Mouse (Mus musculus) layer of hippocampus, postnatal 25 days (tissue): ENCODE results near the gene Adgra3. TPM values are rescaled to one million over a fixed set of nuclear protein-coding genes. Genes with fewer than 3 reads are reported as not detected.

ENCODE experiments used
- DNase-seq, 2 experiments: peaks; one replicate each; pipeline ENCODE4 v3.0.0; 2022; ENCODE audit warnings: mixed read lengths in 2 of 2, low spot score in 1 of 2; ENCODE audit errors: extremely low spot score in 1 of 2
- total RNA-seq, 2 experiments: library from RNA; stranded (reverse); gene quantifications; 2 replicates each; pipeline ENCODE4 v1.2.3; 2021

The Adgra3 gene
- total RNA-seq, 2 experiments from 2014 or later: 17.6 to 27.0 TPM

GRCm38 (mm10) chr5:50033660-50034059 is 25.1 kb downstream of the Adgra3 start:
- no peak for DNase-seq

DNA sequence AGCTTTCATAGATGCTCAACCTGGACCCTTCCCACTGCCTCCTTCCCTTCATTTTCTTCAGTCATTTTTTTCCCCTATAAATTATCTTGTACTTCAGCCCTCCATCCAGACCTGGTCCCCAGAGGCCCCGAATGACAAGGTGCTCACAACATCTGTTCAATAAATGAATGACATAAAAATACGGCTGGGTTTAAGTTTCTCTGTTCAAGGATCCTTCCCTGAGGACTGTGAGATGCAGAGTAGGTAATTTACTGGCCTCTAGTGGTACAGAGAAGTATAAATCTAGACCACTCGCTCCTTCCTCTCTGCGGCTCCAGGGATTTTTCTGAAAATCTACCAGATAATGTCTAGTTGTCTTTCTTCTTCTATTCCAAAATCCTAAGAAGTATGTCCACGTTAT is 26.5 kb downstream of the Adgra3 start:
- no peak for DNase-seq

DNA sequence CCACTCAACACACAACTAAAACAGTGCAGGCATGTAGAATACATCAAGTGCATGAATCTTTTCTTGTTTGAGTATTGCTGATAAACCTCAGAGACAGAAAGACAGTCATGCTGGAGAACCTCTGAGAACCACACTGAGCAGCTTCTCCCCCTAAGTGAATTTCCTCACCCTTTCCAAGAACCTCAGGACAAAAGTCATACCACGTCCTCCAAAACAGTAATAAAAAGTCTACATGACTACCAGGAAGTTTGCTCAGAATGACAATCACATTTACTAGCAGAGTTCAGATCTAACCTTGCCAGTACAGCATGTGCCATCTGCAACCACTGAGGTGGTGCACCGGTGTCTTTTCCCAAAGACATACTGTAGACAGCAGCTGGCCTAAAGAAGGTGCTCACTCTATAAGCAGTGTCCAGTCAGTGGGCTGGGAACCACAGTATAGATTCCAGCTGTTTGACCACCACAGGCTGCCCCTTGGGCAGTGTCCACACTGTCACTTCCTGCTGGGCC is 27.0 kb downstream of the Adgra3 start:
- no peak for DNase-seq

- no peak for DNase-seq
These were observed 27.5 kb downstream of the Adgra3 start for GRCm38 (mm10) chr5:50031288-50031687.

DNA sequence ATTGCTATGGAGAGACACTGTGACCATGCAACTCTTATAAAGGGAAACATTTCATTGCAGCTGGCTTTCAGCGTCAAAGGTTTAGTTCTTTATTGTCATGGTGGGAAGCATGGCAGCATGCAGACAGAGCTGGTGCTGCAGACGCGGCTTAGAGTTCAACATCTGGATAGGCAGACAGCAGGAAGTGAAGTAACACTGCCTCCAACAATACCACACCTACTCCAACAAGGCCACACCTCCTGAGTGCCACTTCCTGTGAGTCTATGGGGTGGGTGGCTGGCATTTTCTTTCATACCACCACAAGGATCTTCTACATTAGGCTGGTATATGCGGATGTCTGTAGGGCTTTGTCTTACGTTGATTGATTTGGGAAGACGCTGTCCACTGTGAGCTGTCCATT is 29.1 kb downstream of the Adgra3 start:
- DNase-seq: no peak

DNA sequence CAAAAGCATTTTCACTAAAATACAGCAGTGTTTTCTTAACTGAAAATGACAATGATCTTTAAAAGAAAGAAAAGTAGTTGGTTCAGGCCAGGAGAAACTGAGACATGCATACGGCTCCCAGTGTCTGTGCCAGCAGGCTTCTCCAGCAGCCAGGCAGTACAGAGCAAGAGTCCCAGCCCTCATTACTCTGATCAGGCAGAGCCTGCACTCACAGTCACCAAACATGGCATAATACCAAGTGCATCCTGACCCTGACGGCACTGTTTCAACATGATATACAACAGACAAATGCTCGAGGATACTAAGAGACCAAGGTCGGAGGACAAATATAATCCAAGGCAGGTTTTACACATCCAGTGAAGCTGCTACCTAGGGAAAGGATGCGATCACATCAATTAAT is 31.2 kb downstream of the Adgra3 start:
- no peak for DNase-seq

DNA sequence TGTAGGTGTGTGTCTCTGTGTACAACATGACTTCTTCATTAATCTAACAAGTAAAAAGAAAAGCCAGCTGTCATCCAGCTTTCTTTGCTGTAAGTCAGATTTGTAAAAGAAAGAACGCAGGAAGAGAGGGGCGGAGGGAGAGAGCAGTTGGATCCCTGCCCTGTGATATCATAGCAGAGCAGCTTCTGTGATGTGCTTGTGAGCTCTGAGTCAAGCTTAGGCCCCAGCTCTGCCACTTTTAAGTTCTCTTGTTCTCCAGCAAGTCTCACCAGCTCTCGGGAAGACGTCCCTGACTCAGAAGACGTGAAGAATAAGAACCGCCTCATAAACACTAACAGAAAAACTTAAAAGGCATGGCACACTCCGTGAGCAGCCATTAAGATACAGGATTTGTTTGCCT is 31.8 kb downstream of the Adgra3 start:
- DNase-seq: no peak

GRCm38 (mm10) chr5:50026148-50026547 is 32.7 kb downstream of the Adgra3 start:
- DNase-seq: no peak

GRCm38 (mm10) chr5:50024097-50024496 is 34.7 kb downstream of the Adgra3 start:
- DNase-seq: no peak

GRCm38 (mm10) chr5:50015987-50016587 is 42.7 kb downstream of the Adgra3 start:
- DNase-seq: no peak

DNA sequence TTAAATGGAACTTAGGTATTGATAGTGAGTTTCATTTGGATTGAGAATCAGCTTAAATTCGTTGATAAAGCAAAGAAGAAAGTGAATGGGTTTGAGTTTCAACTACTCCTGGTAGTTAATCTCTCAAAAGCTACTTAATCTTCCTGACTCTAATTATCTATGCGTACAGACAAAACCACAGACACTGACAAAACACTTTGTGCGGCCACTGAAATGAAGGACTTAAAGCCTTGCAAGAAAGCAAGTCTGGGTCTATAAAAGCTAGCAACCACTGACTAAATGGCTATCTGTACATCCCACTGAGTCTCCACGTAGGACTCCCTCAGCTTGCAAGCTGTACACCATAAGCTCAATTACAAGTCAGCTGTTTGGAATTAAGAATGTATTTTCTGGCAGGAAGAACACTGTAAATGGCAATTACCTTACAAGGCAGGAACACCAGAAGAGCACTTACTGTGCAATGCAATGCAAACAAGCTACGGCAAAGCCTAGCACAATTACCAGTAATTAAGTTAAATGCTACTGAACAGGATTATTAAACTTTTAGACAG is 43.6 kb downstream of the Adgra3 start:
- DNase-seq: no peak

- no peak for DNase-seq
These were observed 44.1 kb downstream of the Adgra3 start for GRCm38 (mm10) chr5:50014658-50015057.

DNA sequence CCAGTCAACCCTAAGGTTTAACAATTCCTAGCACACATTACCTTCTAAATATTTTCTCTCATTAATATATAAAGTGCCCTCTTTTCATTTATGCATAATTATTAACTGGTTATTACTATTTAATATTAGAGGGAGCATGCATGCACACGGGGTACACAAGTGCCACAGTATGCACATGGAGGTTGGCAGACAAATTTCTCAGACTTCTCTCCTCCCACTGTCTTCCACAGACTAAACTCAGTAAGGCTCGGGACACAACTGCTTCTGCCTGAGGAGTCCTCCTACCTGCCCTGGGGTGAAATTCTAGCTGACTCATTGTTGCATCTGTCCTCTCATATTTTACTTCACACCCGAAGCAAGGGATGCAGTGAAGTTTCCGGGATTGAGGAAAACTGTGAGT is 44.8 kb downstream of the Adgra3 start:
- no peak for DNase-seq

- DNase-seq: no peak
These were observed 50.0 kb downstream of the Adgra3 start for GRCm38 (mm10) chr5:50008841-50009240.

- DNase-seq: no peak
These were observed 51.7 kb downstream of the Adgra3 start for GRCm38 (mm10) chr5:50006915-50007658.

DNA sequence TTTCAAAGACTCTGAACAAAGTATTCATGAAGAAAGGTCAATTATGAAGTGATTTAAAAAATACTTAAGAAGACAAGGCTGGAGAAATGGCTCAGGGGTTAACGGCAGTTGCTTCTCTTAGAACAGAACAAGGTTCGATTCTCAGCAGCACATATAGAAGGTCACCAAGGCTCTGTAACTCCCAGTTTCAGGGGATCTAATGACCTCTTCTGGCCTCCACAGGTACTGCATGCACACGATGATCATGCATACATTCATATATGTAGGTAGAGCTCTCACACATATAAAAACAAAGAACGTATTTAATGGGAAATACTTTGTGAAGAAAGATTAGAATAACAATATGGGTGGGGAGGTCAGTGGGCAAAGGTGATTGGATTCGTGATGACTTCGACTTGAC is 56.5 kb downstream of the Adgra3 start:
- DNase-seq: no peak

GRCm38 (mm10) chr5:49999764-50000163 is 59.0 kb downstream of the Adgra3 start:
- no peak for DNase-seq

- no peak for DNase-seq
These were observed 61.8 kb downstream of the Adgra3 start for GRCm38 (mm10) chr5:49997019-49997418.

DNA sequence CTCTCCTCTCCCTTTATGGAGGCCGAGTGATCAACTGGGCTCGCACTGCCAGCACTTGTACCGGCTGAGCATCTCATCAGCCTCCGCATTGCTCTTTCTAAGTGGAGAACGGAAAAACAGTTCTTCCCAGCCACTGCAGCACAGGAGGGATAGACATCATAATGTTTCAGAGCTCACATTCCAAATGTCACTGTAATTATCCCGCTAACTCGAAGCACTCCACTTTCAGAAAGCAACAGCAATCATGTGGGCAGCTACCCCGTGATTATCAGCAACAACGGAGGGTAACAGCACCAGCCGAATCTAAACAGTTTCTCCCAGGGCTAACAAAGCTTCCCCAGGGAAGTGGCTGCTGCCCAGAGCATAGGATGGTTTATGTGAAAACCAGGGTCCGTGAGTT is 62.3 kb downstream of the Adgra3 start:
- peak in 1 of 2 experiments; percentile 14 for DNase-seq

DNA sequence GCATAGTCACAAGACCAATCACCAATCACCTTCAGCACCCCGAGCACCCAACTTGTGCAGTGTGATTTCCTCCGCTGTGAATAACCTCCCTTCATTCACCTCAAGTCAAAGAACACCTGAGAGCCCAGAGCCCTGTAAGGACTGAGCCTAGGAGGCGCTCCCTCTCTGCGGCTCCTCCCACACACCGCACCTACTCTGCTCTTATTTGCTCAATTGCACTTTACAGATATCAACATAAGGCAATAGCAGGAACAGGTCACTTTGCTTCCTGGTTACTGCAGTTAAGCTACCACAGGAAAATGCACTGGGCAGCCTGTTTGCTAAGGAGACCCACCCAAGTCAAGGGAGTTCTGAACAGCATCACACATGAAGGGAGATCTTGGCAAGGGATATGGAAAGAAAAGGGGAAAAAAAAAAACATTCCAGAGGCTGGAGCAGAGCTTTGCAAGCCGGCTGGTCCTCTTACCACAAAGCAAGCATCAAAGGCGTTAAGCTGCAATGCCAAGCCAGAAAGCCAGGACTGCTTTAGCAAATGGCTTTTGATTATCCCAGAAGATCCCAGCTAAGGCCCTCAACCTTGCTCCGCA is 68.0 kb downstream of the Adgra3 start:
- DNase-seq: no peak

DNA sequence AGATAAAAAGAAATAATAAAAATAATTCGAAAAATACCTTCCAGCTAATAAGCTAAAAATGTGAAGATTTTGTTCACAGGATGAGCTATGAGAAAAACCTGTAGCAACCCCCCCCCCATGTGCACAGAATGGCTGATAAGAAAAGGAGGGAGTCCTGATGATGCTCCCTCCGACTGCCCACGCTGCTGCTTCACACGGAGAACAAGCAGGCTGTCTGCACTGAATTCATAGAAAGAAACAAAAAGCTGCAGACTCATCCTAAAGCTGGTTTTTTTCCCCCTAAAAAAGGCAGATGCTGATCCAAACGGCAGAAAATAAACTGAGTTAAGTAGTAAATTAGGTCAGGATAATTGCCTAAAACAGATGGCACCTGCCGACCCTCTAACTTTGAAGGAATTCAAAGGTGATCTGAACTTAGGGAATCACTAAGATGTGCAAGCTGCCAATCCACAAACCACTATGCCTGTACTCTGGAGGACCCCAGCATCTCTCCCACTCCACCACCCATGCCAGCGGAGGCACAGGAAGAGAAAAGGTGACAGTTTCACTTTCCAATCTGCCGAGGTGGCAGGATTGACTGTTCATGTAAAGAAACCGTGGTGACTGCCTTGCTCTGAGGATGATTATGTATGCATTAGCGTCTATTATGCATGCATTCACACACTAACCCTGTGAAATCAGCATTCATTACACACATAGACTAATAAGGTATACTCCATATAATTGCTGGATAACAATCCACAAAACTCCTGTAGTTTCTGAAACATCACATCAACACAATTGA is 70.6 kb downstream of the Adgra3 start:
- DNase-seq: no peak
